Mouse (Mus musculus): Measurements from ENCODE around the gene Zic4.

DNA sequence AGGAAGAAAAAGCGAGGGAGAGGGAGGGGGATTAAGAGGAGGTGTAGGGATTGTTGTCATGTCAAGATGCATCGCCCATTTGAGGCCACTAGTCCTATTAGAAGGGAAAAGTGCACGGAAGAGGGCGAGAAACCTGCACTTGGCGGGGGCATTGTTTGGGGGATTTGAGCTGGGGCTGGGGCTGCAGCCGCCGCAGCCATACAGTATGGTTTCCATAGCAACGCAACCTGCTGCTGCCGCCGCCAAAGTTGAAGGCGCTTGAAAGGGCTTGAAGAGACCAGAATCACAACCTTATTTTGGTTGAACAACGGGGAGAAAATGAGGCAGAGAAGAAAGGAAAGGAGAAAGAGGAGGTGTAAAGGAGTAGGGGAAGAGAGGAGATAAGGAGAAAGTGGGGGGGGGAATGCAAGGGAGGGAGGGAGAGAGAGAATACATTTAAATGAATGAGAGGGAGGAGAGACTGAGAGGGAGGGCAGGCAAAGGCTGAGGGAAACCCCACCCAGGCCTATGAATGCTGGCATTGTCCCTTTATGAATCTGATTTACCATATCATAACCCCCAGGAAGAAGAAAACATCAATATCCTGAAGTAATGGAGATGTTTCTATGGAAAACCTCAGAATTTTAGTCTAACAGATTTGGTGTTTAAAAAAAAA is 51.9 kb downstream of the Zic4 start:
- TF ChIP-seq POLR2A (IDR thresholded peaks at IDR 0.05; ENCODE audit: borderline replicate concordance, extremely low read depth, low read depth, low read length) (no peak), CTCF (IDR thresholded peaks at IDR 0.05; ENCODE audit: insufficient read depth, low read length) (no peak)

Measured in lung, adult 2 months (tissue).